Mouse (Mus musculus): ENCODE results near the gene Ctu2. TPM values are rescaled to one million over a fixed set of nuclear protein-coding genes. Genes with fewer than 3 reads are reported as not detected.

Ctu2 gene
- total RNA-seq (2017): 10.0 and 10.2 TPM in 2 replicates

DNA sequence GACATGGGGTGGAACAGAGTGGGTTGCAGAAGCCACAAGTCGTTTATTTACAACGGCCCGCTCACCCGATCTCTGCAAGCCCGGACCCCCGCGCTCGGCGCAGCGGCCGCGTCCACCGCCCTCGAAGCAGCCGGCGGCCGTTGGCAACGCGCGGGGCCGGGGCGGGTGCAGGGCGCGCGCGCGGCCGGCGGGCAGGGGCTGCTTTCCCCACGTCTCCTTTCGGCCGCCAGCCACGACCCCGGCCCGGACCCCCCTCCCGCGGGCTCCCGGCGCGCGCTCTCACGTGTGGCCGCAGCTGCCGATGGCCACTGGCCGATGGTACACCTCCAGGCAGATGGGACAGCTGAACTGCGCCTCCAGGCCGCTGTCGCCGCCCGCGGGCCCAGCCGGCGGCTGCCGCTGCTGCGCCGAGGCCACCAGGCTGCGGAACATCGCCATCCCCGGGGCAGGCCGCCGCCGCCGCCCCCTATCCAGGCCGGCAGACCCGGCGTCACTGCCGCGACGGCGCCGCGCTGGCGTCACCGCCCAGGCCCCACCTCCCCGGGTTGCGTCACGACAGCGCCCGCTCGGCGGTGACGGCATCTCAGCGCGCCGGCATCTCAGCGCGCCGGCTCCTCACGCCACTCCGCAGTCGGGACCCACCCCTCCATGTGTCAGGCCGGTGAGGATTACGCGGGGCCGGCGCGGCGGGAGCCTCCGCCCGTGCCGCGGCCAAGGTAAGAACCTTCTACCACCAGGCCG lies at the start of gene Ctu2, which contains the start of gene Rnf166:
Ctu2 (plus strand) TSS at position 564 of the 741 bp plus-strand sequence.
Rnf166 (minus strand) TSS at position 485 of the 741 bp plus-strand sequence.
- ATAC-seq (replicated peaks in 1 of 2; ENCODE audit: insufficient read depth in 1 of 2, low FRiP score in 2 of 2, low TSS enrichment in 1 of 2, low read depth in 1 of 2, poor library complexity in 2 of 2, severe bottlenecking in 2 of 2): peak; percentile 40 to 50; a peak in 3 of 4 replicates

GRCm38 (mm10) chr8:122426145-122426544 lies 49.8 kb upstream of the Ctu2 start:
- ATAC-seq (replicated peaks in 1 of 2; ENCODE audit: insufficient read depth in 1 of 2, low FRiP score in 2 of 2, low TSS enrichment in 1 of 2, low read depth in 1 of 2, poor library complexity in 2 of 2, severe bottlenecking in 2 of 2): no peak

DNA sequence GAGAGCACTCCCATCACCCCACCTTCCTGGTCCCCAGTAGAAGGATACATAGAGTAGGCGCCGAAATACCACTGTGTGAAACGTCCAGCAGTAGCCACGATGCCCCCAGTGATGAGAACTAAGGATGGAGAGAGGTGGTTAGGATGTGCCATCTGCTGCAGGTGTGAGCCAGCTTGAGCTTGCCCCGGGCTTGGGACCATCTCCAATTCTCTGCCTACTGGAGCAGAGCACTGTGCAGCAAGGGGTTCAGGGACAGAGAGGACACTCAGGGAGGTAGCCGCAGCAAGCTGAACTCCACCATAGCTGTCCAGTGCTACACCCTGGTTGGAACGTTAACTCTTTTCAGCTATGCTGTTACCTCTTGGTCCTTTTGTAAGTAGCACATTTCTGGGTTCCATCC lies 48.3 kb upstream of the Ctu2 start:
- no peak for ATAC-seq (replicated peaks in 1 of 2; ENCODE audit: insufficient read depth in 1 of 2, low FRiP score in 2 of 2, low TSS enrichment in 1 of 2, low read depth in 1 of 2, poor library complexity in 2 of 2, severe bottlenecking in 2 of 2)

GRCm38 (mm10) chr8:122428163-122428562 lies 47.8 kb upstream of the Ctu2 start:
- ATAC-seq (replicated peaks in 1 of 2; ENCODE audit: insufficient read depth in 1 of 2, low FRiP score in 2 of 2, low TSS enrichment in 1 of 2, low read depth in 1 of 2, poor library complexity in 2 of 2, severe bottlenecking in 2 of 2): no peak

DNA sequence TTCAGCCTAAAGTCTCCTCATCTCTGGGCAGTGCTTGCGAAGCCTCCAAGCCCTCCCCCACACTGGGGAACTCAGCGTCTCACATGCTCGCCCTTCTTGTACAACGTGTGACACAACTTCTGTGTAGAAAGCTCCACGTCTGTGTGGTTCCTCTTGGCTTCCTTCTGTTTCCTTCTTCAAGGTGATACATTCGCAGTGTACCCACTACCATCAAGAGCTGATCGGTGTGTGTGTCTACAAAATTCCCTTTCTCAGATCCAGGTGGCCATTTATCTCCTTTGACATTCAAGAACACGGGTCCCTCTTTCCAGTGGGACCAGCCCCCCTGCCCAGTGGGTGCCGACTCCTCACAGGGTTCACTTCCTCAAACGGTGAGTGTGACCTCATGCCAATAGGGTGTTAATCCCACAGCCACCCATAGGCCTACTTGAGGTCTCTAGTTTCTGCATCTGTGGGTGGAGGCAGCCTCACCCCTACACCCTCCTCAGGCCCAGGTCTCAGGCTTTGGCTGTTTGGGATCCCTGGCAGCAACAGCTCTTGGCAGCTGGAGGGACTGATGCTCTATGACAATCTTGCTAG lies 45.8 kb upstream of the Ctu2 start:
- peak; percentile 68 to 73 for ATAC-seq (replicated peaks in 1 of 2; ENCODE audit: insufficient read depth in 1 of 2, low FRiP score in 2 of 2, low TSS enrichment in 1 of 2, low read depth in 1 of 2, poor library complexity in 2 of 2, severe bottlenecking in 2 of 2)

- no peak for ATAC-seq (replicated peaks in 1 of 2; ENCODE audit: insufficient read depth in 1 of 2, low FRiP score in 2 of 2, low TSS enrichment in 1 of 2, low read depth in 1 of 2, poor library complexity in 2 of 2, severe bottlenecking in 2 of 2)
These were observed 45.3 kb upstream of the Ctu2 start for GRCm38 (mm10) chr8:122430646-122431045.

DNA sequence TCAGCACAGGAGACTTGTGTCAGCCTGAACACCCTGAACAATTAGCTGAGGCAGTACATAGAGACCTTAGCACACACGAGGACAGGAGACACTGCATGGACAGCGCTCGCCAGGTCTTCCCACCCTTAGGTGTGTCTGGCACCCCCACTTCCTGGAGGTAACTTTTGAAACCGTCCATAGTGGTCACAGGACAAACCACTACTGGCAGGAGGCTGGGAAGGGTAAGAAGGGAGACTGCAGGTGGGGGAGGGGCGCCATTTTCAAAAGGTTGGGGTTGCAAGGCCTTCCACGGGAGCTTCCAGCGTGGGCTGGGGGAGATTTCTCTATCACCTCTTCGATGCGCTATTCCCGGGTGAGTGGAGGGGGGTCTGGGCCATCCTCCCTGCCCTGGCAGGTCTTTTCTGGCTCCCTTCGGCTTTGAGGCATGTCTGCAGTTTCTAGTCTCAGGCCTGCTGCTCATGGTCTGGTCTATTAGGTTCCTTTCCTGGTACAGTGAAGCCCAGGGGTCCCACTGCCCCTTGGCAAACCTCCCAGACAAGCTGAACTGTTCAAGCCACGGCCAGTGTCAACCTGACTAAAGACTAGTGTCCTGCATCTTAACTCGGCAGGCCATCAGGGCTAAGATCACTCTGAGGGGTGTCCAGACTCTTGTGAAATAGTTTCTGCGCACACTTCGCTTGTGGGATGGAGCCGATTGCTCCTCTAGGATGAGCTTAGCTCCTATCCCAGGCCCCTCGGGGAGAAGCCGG lies 44.1 kb upstream of the Ctu2 start:
- ATAC-seq (replicated peaks in 1 of 2; ENCODE audit: insufficient read depth in 1 of 2, low FRiP score in 2 of 2, low TSS enrichment in 1 of 2, low read depth in 1 of 2, poor library complexity in 2 of 2, severe bottlenecking in 2 of 2): no peak

- ATAC-seq (replicated peaks in 1 of 2; ENCODE audit: insufficient read depth in 1 of 2, low FRiP score in 2 of 2, low TSS enrichment in 1 of 2, low read depth in 1 of 2, poor library complexity in 2 of 2, severe bottlenecking in 2 of 2): peak; percentile 64 to 71
These were observed 43.3 kb upstream of the Ctu2 start, which contains the start of gene Cyba for GRCm38 (mm10) chr8:122432443-122433268. Gene Cyba (minus strand): TSS chr8:122432930.

DNA sequence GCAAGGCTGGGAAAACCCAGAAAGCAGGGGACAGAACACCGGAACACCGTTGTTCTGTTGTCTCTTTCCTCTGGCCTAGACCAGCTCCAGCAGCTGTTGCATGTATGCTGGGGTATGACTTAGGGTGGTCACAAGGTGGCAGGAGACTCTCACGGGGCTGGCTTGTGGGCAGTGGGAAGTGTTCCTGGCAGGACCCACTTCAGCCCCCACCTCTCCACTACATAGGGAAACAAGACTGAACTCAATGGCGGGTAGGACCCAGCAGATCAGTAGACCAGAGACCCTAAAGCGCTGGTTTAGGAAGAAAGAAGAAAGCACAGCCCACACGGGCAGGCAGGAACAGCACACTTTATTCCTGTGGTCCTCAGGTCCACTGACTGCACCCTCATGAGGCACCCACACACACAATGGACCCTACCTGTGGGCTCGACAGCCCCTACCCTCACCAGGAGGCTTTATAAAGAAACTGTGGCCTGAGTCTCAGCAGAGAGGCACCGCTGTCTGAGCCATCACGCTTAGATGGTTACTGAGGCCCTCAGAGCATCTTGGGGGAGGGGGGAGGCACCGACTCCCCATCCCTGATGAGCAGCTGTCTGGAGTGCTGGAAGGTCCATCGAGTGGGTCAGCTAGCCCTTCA lies 42.6 kb upstream of the Ctu2 start:
- peak; percentile 13 to 27; a peak in 2 of 4 replicates for ATAC-seq (replicated peaks in 1 of 2; ENCODE audit: insufficient read depth in 1 of 2, low FRiP score in 2 of 2, low TSS enrichment in 1 of 2, low read depth in 1 of 2, poor library complexity in 2 of 2, severe bottlenecking in 2 of 2)

DNA sequence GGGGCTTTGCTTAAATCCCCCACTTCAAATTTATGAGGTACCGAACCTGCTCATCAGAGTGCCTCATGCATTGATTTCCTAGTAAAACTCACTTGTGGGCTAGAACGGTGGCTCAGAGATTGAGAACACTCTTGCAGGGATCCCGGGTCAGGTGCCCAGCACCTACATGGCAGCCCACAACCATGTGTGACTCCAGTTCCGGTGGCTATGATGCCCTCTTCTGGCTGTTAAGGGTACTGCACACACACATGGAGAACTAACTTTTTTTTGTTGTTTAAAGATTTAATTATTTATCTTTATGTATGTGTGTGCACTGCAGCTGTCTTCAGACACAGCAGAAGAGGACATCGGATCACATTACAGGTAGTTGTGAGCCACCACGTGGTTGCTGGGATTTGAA lies 40.6 kb upstream of the Ctu2 start:
- ATAC-seq (replicated peaks in 1 of 2; ENCODE audit: insufficient read depth in 1 of 2, low FRiP score in 2 of 2, low TSS enrichment in 1 of 2, low read depth in 1 of 2, poor library complexity in 2 of 2, severe bottlenecking in 2 of 2): no peak

DNA sequence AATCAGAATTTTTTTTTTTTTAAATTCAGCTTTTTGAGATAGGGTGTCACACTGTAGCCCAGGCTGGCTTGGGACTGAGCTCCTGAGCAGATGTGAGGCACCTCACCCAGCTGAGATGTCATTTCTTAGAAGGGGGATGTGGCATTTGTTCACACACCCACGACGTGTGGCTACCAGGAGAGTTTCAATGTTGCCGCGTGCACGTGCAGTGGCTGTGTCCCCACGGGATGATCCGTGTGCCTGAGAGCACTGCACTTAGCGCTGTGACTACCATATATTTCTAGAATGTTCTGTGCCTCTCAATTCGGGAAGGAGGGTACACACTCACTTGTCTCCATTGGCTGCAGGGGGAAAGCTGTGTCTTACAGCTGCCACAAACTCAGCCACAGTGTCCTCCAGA lies 39.8 kb upstream of the Ctu2 start:
- ATAC-seq (replicated peaks in 1 of 2; ENCODE audit: insufficient read depth in 1 of 2, low FRiP score in 2 of 2, low TSS enrichment in 1 of 2, low read depth in 1 of 2, poor library complexity in 2 of 2, severe bottlenecking in 2 of 2): no peak

DNA sequence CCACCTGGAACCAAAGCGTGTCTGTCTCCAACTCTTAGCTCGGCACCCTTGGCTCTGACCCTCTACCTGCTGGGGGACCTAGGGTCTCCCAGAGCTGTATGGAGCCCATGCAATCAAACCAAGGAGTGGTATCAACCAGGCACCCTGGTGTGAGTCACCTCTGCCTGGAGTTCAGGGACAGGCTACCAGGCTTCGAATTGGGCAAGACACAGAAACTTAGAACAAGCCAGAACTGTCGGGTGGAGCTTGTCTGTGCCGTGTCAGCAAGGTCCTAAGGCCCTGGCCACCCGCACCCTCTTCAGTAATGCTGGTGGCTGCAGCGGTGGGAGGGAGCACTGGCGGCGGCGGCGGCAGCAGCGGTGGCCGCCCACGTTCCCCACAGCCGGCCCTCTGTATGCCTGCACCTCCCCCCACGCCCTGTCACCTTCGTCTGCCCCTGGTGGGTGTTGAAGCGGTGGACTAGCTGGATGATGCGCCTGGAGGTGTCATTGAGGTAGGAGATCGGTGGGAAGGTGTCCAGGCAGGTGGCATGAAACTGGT lies 39.3 kb upstream of the Ctu2 start:
- no peak for ATAC-seq (replicated peaks in 1 of 2; ENCODE audit: insufficient read depth in 1 of 2, low FRiP score in 2 of 2, low TSS enrichment in 1 of 2, low read depth in 1 of 2, poor library complexity in 2 of 2, severe bottlenecking in 2 of 2)

GRCm38 (mm10) chr8:122437708-122438331 lies 38.1 kb upstream of the Ctu2 start:
- peak; percentile 25 to 42; a peak in 2 of 4 replicates for ATAC-seq (replicated peaks in 1 of 2; ENCODE audit: insufficient read depth in 1 of 2, low FRiP score in 2 of 2, low TSS enrichment in 1 of 2, low read depth in 1 of 2, poor library complexity in 2 of 2, severe bottlenecking in 2 of 2)

DNA sequence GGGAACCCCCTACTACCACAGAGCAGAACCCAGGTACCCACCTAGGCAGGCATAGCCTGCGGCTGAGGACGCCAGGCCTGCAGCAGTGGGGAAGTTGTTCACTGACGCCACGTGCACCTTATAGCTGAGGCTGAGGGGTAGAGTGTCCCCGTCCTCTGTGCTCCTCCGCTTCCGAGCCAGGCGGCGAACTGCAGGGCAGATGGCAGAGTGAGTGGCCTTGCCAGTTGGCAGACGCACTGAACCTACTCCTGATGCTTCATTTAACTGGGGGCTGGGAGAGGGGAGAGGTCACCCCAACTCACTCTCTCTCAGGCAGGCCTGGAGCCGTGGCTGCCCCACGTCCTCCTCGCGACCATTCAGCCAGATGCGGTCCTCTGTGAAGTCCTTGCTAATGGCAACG lies 36.6 kb upstream of the Ctu2 start:
- ATAC-seq (replicated peaks in 1 of 2; ENCODE audit: insufficient read depth in 1 of 2, low FRiP score in 2 of 2, low TSS enrichment in 1 of 2, low read depth in 1 of 2, poor library complexity in 2 of 2, severe bottlenecking in 2 of 2): no peak

- ATAC-seq (replicated peaks in 1 of 2; ENCODE audit: insufficient read depth in 1 of 2, low FRiP score in 2 of 2, low TSS enrichment in 1 of 2, low read depth in 1 of 2, poor library complexity in 2 of 2, severe bottlenecking in 2 of 2): no peak
These were observed 34.6 kb upstream of the Ctu2 start for GRCm38 (mm10) chr8:122441326-122441725.

- ATAC-seq (replicated peaks in 1 of 2; ENCODE audit: insufficient read depth in 1 of 2, low FRiP score in 2 of 2, low TSS enrichment in 1 of 2, low read depth in 1 of 2, poor library complexity in 2 of 2, severe bottlenecking in 2 of 2): no peak
These were observed 33.6 kb upstream of the Ctu2 start for GRCm38 (mm10) chr8:122442356-122442755.
